Mouse (Mus musculus): ENCODE data around the gene Cdk15.

Cdk15 gene

GRCm38 (mm10) chr1:59269951-59270689, 13.4 kb downstream of the Cdk15 start:
- in situ Hi-C loops (cut with MboI; ENCODE audit: unreplicated experiment in 2 of 2), result no loop called here

GRCm38 (mm10) chr1:59272189-59272588, 15.5 kb downstream of the Cdk15 start:
- in situ Hi-C loops (cut with MboI; ENCODE audit: unreplicated experiment in 2 of 2), result no loop called here

DNA sequence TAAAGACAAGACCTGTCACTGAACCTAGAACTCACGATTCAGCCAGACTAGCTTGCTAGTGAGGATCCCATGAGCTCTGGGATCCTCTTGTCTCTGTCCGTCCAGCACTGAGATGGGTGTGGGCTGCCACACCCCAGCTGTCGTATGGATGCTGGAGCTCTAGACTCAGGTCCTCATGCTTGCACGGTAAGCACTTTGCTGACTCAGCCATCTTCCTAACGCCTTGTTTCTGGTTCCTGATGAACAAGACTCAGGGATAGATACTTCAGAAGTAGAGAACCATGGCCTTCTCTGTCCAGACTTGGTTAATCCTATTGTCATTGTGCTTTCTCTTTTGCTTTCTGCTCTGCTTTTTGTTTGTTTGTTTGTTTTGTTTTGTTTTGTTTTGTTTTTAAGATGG, 29.2 kb downstream of the Cdk15 start:
- in situ Hi-C loops (cut with MboI; ENCODE audit: unreplicated experiment in 2 of 2), result no loop called here

GRCm38 (mm10) chr1:59286316-59286850, 29.7 kb downstream of the Cdk15 start:
- in situ Hi-C loops (cut with MboI; ENCODE audit: unreplicated experiment in 2 of 2), result no loop called here

DNA sequence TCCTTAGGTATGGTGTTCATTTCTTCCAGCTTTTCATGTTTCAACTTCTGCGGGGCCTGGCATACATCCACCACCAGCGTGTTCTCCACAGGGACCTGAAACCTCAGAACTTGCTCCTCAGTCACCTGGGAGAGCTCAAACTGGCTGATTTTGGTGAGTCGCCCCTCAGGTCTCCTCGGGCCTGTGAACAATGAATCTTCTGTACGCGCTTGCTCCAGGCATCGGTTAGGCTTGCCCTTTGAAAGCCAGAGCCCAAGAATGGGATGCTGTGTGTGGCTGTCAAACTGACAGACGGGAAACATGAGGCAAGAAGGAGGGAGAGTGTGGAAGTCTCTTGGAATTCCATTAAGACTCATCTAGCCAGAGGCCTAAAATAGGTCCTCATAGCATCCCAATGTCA, 31.0 kb downstream of the Cdk15 start:
- in situ Hi-C loops (cut with MboI; ENCODE audit: unreplicated experiment in 2 of 2), result no loop called here

GRCm38 (mm10) chr1:59291652-59292051, 34.9 kb downstream of the Cdk15 start:
- in situ Hi-C loops (cut with MboI; ENCODE audit: unreplicated experiment in 2 of 2), result no loop called here

DNA sequence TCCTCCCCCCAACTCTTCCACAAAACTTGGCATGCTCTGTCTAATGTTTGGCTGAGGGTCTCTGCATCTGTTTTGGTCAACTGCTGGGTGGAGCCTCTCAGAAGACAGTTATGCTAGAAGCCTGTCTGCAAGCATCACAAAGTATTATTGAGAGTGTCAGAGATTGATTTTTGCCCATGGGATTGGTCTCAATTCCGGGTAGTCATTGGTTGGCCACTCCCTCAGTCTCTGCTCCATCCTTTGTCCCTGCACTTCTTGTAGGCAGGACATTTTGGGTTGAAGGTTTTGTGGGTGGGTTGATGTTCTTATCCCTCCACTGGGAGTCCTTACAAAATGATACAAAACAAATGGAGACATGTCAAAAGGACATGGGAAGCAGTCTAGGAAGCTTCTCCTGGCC, 39.1 kb downstream of the Cdk15 start:
- in situ Hi-C loops (cut with MboI; ENCODE audit: unreplicated experiment in 2 of 2), result no loop called here

DNA sequence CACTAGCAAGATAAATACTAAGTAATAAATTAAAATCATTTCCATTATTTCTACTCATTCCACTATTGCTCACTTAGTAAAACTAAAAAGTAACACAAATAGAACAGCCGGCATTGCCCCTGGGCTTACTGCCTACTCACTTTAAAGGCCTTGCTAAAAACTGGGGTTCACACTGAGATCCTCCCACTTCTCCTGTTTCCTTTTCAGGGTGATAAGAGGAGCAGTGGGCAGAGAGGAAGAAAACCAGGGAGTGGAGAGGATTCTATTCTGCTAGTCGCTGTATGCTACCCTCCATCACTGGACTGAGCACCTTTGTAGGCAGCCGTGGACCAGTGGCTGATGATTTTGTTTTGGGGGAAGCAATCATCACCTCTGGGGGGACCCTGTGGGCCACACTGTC, 40.5 kb downstream of the Cdk15 start:
- in situ Hi-C loops (cut with MboI; ENCODE audit: unreplicated experiment in 2 of 2), result no loop called here

- in situ Hi-C loops (cut with MboI; ENCODE audit: unreplicated experiment in 2 of 2), result no loop called here
Observed at GRCm38 (mm10) chr1:59298491-59299090, 41.9 kb downstream of the Cdk15 start.

DNA sequence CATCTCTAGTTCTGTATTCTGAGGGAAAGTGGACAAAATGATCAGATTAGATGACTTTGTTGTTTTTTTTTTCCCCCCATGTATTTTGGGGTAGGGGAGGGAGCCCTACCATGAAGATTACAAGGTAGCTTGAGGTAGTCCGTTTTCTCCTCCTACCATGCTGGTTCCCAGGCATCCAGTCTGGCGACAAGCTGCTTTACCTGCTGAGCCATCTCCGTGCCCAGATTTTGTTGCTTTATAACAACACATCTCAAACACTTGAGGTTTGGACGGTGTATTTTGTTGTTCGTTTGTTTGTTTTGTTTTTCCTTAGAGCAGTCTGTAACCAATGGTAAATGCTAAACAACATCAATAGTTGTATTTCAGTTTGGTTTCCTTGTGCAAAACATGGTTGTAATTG, 50.6 kb downstream of the Cdk15 start:
- in situ Hi-C loops (cut with MboI; ENCODE audit: unreplicated experiment in 2 of 2), result no loop called here

DNA sequence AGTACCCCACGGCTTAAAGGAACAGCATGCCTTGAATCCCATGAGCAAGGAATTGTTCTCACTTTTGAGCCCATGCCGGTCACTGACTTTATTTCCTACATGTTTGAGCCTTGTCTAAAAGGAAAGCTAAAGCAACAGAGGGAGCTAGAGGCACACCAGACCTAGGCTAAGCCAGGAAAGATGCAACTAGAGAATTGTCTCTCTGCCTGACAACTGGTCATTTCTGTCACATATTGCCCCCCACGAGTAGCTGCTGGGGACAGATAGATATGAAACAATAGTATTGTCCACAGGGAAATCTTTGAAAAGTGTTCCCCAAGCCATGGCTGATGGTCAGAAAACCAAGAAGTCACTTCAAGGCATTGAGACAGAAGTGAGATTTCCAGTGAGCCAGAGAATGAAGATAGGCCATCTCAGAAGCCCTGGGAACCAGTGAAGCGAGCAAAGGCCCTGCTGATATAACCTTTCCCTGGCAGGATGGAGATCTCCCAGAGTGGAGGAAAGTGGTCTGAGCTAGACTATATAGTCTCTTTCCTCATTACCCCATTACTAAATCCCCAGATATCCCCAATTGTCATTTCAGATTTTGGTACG, 54.7 kb downstream of the Cdk15 start:
- in situ Hi-C loops (cut with MboI; ENCODE audit: unreplicated experiment in 2 of 2), result no loop called here

- in situ Hi-C loops (cut with MboI; ENCODE audit: unreplicated experiment in 2 of 2), result no loop called here
Observed at GRCm38 (mm10) chr1:59312187-59313153, 55.8 kb downstream of the Cdk15 start.

DNA sequence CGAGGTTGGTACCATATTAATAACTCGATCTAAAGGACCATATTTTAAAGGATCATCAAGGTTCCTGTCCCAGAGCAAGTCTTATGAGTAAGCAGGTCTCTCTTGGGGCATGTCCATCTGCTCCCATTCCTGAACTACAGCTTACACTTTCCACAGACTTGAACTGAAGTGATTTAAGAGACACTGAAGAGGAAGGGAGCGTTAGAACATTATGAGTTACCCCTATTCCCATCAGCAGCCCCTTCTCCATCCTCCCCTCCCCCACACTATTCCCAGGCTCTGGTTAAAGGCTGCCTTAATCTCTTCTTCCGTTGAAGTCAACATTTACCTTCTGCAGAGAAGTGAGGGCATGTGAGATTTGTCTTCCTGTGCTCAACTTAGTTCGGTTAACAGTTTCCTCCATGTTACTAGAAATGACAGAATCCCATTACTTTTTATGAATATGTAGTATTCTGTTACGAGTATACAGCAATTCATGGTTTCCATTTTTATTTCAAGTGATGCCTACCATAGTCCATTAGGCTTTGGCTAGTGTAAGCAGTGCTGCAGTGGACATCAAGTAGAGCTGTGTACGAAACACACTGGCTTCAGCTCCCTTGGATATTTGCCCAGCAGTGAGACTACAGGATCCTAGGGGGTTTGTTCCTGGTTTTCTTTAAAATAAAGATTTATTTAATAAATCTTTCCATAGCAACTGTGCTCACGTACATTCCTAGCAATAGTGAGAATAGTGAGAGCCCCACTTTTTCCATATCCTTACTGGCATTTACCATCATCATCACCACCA, 56.6 kb downstream of the Cdk15 start:
- in situ Hi-C loops (cut with MboI; ENCODE audit: unreplicated experiment in 2 of 2), result no loop called here

DNA sequence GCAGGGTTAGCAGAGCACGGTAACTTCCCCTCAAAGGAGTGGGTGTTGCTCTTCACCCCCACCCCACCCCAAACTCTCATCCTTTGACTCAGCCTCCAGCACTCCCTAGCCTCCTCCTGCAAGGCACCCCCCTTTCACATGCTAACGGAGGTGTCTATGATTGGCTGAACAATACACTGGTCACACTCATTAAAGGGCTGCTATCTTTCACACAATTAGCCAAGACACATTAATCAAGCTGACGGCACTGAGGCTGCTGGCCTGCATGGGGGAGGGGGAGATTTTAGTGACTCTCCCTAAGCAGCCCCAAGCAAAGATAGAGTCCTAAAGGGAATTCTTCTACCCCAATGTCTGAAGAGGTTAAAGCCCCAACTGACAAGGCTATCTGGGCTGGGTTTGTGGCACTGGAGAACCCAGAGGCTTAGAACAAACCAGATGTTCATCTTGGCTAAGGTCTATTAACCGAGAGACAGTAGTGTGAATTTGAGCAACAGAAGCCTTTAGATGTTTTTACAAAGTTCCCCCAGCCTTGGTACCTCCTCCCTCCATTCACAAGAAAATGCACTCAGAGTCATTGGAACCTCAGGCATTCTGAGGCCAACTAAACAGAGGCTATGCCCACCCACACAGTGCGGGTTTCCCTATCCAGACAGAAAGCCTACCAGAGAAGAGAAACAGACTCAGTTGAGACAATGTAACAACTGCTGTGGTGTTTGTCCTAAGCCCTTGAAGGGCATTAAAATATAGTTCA, 58.5 kb downstream of the Cdk15 start:
- in situ Hi-C loops (cut with MboI; ENCODE audit: unreplicated experiment in 2 of 2), result loop anchor here (5.0 kb wide), 2 partner anchors 267 to 307 kb away; no protein-coding TSS in a partner anchor

GRCm38 (mm10) chr1:59316031-59316385, 59.3 kb downstream of the Cdk15 start:
- in situ Hi-C loops (cut with MboI; ENCODE audit: unreplicated experiment in 2 of 2), result loop anchor here (5.0 kb wide), 2 partner anchors 266 to 306 kb away; no protein-coding TSS in a partner anchor

DNA sequence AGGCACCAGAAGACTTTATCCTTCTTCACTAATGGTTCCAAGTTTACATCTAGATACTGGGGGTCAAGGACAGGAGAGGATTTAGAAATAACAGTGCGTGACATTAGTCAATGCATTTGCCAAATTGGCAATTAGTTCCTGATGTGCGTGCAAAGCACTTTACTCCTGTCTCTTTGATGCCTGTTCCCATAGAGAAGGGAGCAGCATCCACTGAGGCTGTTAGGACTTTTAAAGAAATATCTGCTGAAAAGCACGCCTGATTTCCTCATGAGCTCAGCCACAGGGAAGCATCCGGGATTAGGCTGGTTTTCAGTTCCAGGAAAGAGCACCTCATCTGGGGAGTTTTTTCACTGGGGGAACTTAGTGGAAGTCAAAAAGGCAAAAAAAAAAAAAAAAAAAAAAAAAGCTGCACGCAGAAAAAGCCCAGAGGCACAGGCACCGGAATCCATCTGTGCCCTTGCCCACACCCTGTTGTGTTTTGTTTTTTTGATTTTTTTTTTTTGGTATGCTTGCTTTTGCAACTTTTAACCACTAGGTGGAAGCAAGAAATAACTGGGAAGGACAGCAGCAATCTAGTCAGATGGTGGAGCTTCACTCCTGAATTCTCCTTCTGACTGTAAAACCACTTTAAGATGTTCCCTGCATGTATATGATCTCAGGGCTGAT, 59.8 kb downstream of the Cdk15 start:
- in situ Hi-C loops (cut with MboI; ENCODE audit: unreplicated experiment in 2 of 2), result loop anchor here (5.0 kb wide), 2 partner anchors 266 to 306 kb away; no protein-coding TSS in a partner anchor

DNA sequence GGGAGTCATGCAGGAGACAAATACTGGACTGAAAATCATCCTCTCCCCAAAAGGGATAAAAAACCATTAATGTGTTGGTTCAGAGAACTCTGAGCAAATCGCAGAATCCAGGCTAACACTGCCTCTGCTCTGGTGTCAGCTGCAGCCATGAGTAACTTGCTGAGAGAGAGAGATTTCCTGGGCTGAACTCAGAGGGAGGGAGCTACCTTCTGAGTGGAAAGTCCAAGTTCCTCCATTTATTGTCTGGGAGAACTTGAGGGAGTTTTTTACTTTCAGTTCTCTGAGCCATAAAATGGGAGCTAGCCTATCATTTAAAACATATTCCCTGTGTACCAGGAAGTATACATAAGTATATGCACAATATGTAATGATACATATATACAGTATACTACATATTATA, 60.7 kb downstream of the Cdk15 start:
- in situ Hi-C loops (cut with MboI; ENCODE audit: unreplicated experiment in 2 of 2), result loop anchor here (5.0 kb wide), 2 partner anchors 265 to 305 kb away; no protein-coding TSS in a partner anchor

DNA sequence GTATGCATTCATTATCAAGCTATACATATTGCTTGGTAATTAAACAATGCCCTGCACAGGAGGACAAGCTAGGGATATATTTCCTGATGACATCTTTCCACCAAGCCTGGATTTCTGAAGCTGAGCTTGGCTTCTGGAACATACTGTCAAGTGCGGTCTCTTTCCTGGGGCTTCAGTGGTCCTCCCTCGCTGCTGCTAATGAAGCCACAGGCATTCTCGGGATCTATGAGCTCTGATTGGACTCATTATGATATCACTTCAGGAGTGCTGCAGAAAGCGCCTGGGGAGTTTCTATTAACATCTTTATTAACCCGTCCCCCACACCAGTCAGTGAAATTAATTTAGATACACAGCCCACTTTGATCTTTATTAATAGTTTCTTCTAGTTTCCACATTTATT, 62.2 kb downstream of the Cdk15 start:
- in situ Hi-C loops (cut with MboI; ENCODE audit: unreplicated experiment in 2 of 2), result loop anchor here (5.0 kb wide), 2 partner anchors 263 to 303 kb away; no protein-coding TSS in a partner anchor
